Comparison of ENCODE assay signal across 8 mouse cellular contexts in genomic region chr7:144449637-144450570, GRCm38 (mm10). TPM values are rescaled to one million over a fixed set of nuclear protein-coding genes. Genes with fewer than 3 reads are reported as not detected.
DNase-seq lines count a peak whose midpoint lies in the region; ATAC-seq and TF ChIP-seq lines count a peak whose summit lies in the region.

No protein-coding gene starts in this region.

- TF ChIP-seq POLR2A in myocyte (IDR thresholded peaks at IDR 0.05; ENCODE audit: insufficient read length, low read depth), result no peak

- DNase-seq in spleen, postnatal 36 days (ENCODE audit: low spot score in 2 of 2), result peak; percentile 5 to 22
- DNase-seq in spleen, adult 18-20 months, result no peak
- peak; percentile 93 to 99 for DNase-seq in cerebellum, postnatal 4 days (ENCODE audit: low spot score in 2 of 2)
- DNase-seq in layer of hippocampus, postnatal 14 days (ENCODE audit: low spot score in 2 of 2), result peak; percentile 82 to 88

- H3K79me2 ChIP-seq in myocyte (ENCODE audit: control insufficient read depth, insufficient read depth), result no peaks in the 10 kb centered on the region

- no peak overlapping the region for H3K4me2 ChIP-seq in heart, embryonic 14.5 days (ENCODE audit: low read length)
- no peak overlapping the region for H3K4me2 ChIP-seq in myocyte (ENCODE audit: low read depth)

- no peak overlapping the region for H3ac ChIP-seq in myocyte (ENCODE audit: control insufficient read depth, insufficient read length)

- WGBS in heart, embryonic 14.5 days, result 70% methylated on average over 13 of the region's 13 CpGs

- peaks cover 98% of the 10 kb centered on the region for H3K36me3 ChIP-seq in heart, embryonic 14.5 days (ENCODE audit: control insufficient read depth, insufficient read depth, low read length)
- peaks cover 41% of the 10 kb centered on the region for H3K36me3 ChIP-seq in myocyte (ENCODE audit: control insufficient read depth, insufficient read depth)

- peaks cover 2 to 6% of the 10 kb centered on the region in 2 experiments; a peak in 3 of 4 replicates for H3K4me1 ChIP-seq in heart, embryonic 14.5 days (ENCODE audit: control insufficient read depth in 2 of 2, insufficient read depth in 2 of 2, low read length in 2 of 2)

- peak overlapping the region in 1 of 2 experiments; percentile 38; a peak in 2 of 4 replicates for H3K27ac ChIP-seq in heart, embryonic 14.5 days (replicated peaks in 1 of 2; ENCODE audit: control insufficient read depth in 1 of 2, insufficient read depth in 1 of 2, low read depth in 2 of 2, low read length in 2 of 2)

- H3K9ac ChIP-seq in heart, embryonic 14.5 days (ENCODE audit: low read length), result 0 out of 2 replicates have a peak overlapping the region, but pooled peaks have one; percentile 12

- H3K27me3 ChIP-seq in heart, embryonic 14.5 days (ENCODE audit: control insufficient read depth, insufficient read depth, low read length), result no peaks in the 10 kb centered on the region
- no peaks in the 10 kb centered on the region for H3K27me3 ChIP-seq in myocyte (ENCODE audit: control insufficient read depth, insufficient read depth, insufficient read length)

- H3K9me3 ChIP-seq in heart, embryonic 14.5 days (ENCODE audit: control insufficient read depth, low read length), result no peaks in the 10 kb centered on the region

- ATAC-seq in heart, embryonic 14.5 days (ENCODE audit: insufficient number of reproducible peaks, insufficient read depth, low FRiP score, low read depth), result peak; percentile 82
- no peak for ATAC-seq in activated CD4-positive, CD25-positive, alpha-beta regulatory T cell, adult 4 months
- no peak for ATAC-seq in erythroid progenitor cell, adult 5-6 weeks (replicated peaks; ENCODE audit: low FRiP score, poor library complexity, severe bottlenecking)

- no peak overlapping the region for H3K4me3 ChIP-seq in heart, embryonic 14.5 days (ENCODE audit: control insufficient read depth in 1 of 2, insufficient read depth in 1 of 2, low read depth in 1 of 2, low read length in 2 of 2)
- no peak overlapping the region for H3K4me3 ChIP-seq in myocyte

TF ChIP-seq in myocyte, 11 proteins besides CTCF, POLR2A, EP300 and RAD21:
- TF ChIP-seq TCF12 (IDR thresholded peaks at IDR 0.05; ENCODE audit: insufficient read depth, poor library complexity, severe bottlenecking) (peak; percentile 11), SRF (IDR thresholded peaks at IDR 0.05; ENCODE audit: control insufficient read depth, insufficient read length, low read depth) (no peak), MYOD1 (IDR thresholded peaks at IDR 0.05; ENCODE audit: control insufficient read depth in 1 of 3, insufficient read length in 2 of 3, low read depth in 2 of 3) (peak in 2 of 3 experiments; percentile 57 to 92), TCF3 (IDR thresholded peaks at IDR 0.05; ENCODE audit: insufficient read length, low read depth) (peak; percentile 53), MYOG (IDR thresholded peaks at IDR 0.05; ENCODE audit: control insufficient read depth in 1 of 3, insufficient read depth in 1 of 3, insufficient read length in 2 of 3, low read depth in 2 of 3) (peak; percentile 44 to 95 (median 87))
TF ChIP-seq in myocyte: peak in this region for 4.

RNA-seq across cellular contexts. Expression of gene Cttn, which starts 20.9 kb away (rescaled TPM):
- polyA plus RNA-seq in heart, embryonic 14.5 days (2014; fragmentation: Nextera tagmentation; extraction: Ambion mirVana), result 121 and 128 TPM in 2 replicates
- total RNA-seq in layer of hippocampus, postnatal 14 days (2021), result 100 to 1,000 TPM; 174 to 178 TPM
- polyA plus RNA-seq in myocyte (2012; fragmentation: generic; extraction: Trizol), result 120 TPM
- 1 to 10 TPM; 2.8 to 4.2 TPM for polyA plus RNA-seq in activated CD4-positive, CD25-positive, alpha-beta regulatory T cell, adult 4 months (2017; shearing (Covaris generic))
- total RNA-seq in erythroid progenitor cell, adult 5-6 weeks (2015; ENCODE audit: low replicate concordance), result 1.3 and 4.3 TPM in 2 replicates
- total RNA-seq in erythroid progenitor cell, adult 5-6 weeks (2017; ENCODE audit: low replicate concordance), result 4.1 and 6.9 TPM in 2 replicates

Comparison
In these comparisons a context has a peak if more than half of its experiments do, and no peak if none do; other contexts are left out.
1. DNase-seq: peak in spleen, postnatal 36 days (2 of 2), cerebellum, postnatal 4 days (2 of 2) and layer of hippocampus, postnatal 14 days (2 of 2); none in spleen, adult 18-20 months (0 of 2).
2. RNA of gene Cttn, which starts 20.9 kb away (polyA plus RNA-seq): 121 to 128 TPM in heart, embryonic 14.5 days and 120 TPM in myocyte (single experiment); 2.8 to 4.2 TPM in activated CD4-positive, CD25-positive, alpha-beta regulatory T cell, adult 4 months; every median in the first group is over 10 times any median in the second.